Mouse (Mus musculus) retina, embryonic 14.5 days (tissue): ENCODE results near the gene Fblim1.
"Not testable (repeated sequence)": the region's sequence is repeated elsewhere in the genome, so short reads cannot be mapped to it uniquely, and the experiment has no call there.

Experiments used
- DNase-seq: peaks from one replicate; pipeline ENCODE4 v3.0.0-alpha.2; 2015; ENCODE audit warnings: low spot score

Gene Fblim1

GRCm38 (mm10) chr4:141567174-141567573 lies 38.7 kb downstream of the Fblim1 start:
- DNase-seq, result not testable (repeated sequence)

GRCm38 (mm10) chr4:141566187-141566586 lies 39.7 kb downstream of the Fblim1 start:
- no peak for DNase-seq

- no peak for DNase-seq
These were observed 40.6 kb downstream of the Fblim1 start for GRCm38 (mm10) chr4:141565325-141565724.

GRCm38 (mm10) chr4:141564660-141565059 lies 41.2 kb downstream of the Fblim1 start:
- no peak for DNase-seq

DNA sequence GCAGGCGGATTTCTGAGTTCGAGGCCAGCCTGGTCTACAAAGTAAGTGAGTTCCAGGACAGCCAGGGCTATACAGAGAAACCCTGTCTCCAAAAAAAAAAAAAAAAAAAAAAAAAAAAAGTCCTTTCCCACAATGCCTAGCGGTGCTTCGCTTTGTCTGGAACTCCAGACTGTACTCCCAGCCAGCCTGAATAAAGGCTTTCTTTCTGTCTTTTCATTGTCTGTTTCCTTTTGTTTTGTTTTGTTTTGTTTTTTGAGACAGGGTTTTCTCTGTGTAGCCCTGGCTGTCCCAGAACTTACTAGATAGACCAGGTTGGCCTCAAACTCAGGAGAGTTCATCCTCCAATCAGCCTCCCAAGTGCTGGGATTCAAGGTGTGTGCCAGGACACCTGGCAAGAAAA lies 41.7 kb downstream of the Fblim1 start:
- DNase-seq, result no peak

DNA sequence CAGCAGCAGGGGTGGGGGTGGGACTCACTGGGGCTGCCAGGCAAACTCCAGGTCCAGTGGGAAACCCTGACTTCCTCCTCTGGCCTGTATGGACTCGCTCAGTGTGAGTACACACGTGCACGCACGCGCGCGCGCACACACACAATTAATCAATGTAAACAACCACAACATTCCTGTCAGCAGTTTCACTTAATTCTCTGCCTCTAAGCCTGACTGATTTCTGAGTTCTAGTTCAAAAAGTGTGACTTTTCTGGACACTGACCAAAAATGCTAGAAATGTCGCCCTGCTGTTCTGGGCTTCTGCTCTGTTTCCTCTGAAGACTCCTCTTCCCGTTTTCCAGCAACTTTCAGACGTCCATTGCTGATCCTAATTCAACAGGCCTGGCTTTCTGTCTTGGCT lies 43.6 kb downstream of the Fblim1 start:
- no peak for DNase-seq

- DNase-seq, result not testable (repeated sequence)
These were observed 44.5 kb downstream of the Fblim1 start for GRCm38 (mm10) chr4:141561331-141561919.

DNA sequence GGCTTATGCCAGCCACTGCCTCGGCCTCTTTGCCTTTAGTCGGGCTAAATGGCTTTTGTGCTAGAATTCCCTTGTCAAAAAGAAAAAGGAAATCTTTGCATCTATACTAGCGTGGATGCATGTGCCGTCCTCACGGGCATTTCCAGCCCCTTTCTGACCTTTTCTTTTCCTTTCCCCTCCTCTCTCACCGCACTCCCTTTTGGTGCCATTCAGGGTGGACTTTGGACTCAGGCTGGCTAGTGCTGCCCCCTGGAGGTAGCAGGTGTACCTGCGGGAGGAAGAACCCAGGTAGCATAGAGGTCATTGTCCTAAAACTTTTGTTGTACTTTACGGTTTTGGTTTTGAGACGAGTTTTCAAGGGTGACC lies 46.0 kb downstream of the Fblim1 start:
- peak; percentile 87 for DNase-seq

- DNase-seq, result peak; percentile 90
These were observed 46.6 kb downstream of the Fblim1 start for GRCm38 (mm10) chr4:141559131-141559897.

DNA sequence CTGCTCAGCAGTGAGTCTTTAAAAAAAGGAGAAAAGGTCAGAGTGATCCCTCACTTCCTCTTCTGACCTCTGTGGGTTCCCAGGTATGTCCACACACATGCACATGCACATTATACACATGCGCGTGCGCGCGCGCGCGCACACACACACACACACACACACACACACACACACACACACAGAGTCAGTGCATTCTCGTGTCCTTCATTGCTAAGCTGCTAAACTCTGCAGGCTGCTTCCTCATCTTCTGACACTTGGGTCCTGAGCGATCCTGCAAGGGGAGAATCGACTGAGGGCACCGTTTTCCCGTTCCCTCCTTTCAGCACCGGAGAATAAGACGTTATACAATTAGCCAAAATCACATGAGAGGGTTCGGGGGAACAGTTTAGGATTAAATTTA lies 47.2 kb downstream of the Fblim1 start:
- peak; percentile 50 for DNase-seq

GRCm38 (mm10) chr4:141556163-141556562 lies 49.7 kb downstream of the Fblim1 start:
- peak; percentile 49 for DNase-seq

GRCm38 (mm10) chr4:141554255-141554865 lies 51.5 kb downstream of the Fblim1 start:
- not testable (repeated sequence) for DNase-seq

DNA sequence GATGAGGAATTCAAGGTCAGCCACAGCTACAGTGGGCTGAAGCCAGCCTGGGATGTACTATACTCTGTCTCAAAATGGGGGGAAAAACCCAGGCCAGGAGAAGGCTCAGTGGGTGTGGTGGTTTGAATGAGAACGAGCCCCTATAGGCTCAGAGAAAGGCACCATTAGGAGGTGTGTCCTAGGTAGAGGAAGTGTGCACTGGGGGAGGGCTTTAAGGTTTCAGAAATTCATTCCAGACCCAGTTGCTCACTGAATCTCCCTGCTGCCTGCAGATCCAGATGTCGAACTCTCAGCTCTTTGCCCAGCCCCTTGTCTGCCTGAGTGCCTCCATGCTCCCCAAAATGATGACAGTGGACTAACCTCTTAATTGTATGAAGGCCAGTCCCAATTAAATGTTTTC lies 53.4 kb downstream of the Fblim1 start:
- no peak for DNase-seq

DNA sequence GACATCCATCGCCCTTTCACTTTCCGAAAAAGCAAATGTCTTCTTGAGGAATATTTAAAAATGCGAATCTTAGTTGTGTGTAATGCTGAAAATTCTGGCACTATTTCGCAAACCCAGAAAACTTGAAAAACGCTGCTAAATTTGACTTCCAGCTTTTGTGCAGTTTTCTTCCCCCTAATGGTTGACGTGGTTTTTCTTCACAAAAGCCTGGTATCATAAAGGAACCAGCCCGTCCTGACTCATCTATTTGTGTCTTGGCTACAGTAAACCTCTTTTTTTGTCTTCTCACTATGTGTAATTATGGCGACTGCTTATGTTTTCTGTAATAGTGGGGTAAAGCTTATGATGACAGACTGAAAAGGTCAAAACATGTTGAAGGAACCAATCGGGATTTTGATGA lies 58.6 kb downstream of the Fblim1 start:
- no peak for DNase-seq

- DNase-seq, result peak; percentile 88
These were observed 59.3 kb downstream of the Fblim1 start for GRCm38 (mm10) chr4:141546334-141547200.

- peak; percentile 99 for DNase-seq
These were observed 60.1 kb downstream of the Fblim1 start for GRCm38 (mm10) chr4:141545743-141546333.

GRCm38 (mm10) chr4:141545071-141545742 lies 60.7 kb downstream of the Fblim1 start:
- DNase-seq, result no peak

DNA sequence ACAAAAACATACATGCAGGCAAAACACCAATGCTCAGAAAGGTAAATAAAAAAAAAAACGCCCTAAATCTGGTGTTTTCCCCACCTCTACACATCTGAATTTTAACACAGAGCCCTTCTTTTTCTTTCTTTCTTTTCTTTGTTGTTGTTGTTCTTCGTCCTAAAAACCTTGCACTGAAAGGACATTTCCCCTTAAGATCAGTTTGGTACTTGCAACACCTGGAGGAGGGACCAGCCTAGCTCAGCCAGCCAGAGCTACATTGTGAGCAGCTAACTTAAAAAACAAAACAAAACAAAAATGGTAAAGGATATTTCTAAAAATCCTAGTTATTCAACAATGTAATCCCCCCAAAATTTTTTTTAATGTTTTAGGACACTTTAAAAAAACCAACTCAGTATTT lies 61.4 kb downstream of the Fblim1 start:
- DNase-seq, result no peak

DNA sequence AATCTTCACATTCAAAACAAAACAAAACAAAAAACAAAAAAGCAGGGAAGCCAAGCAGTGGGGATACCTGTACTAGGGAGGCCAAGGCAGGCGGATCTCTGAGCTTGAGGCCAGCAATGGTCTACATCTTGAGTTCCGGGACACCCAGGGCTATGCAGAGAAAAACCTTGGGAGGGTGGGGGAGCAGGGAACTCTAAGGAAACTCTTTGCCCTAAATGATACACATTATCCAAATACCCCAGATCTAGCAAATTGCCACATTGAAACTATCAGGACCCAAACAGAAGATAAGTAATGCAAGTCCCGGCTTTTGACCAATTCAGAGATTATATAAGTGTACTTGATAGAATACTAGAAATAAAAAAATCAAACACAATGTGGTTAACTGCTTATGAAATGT lies 62.3 kb downstream of the Fblim1 start:
- no peak for DNase-seq

DNA sequence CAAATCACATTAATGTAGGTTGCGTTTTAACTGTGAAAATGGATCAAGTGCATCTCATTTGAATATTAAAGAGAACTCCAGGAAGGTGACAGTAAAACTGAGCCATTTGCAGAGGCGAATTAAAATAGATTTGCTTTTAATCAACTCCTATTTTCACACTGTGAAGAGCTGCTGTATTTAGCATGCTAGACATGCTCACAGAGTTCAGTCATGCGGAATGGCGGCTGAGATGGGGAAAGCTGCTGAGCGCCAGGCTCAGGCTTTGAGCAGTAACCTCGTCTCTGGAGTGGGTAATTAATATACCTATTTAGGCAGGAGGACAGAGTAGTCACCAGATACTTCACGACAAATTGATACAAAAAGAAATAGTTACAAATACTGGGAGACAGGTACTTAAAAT lies 64.0 kb downstream of the Fblim1 start:
- DNase-seq, result peak; percentile 79

GRCm38 (mm10) chr4:141540844-141541243 lies 65.1 kb downstream of the Fblim1 start:
- no peak for DNase-seq
